Mouse (Mus musculus): ENCODE measurements around the gene Zfp651. TPM values are rescaled to one million over a fixed set of nuclear protein-coding genes. Genes with fewer than 3 reads are reported as not detected.
A peak's percentile ranks its signal among the peaks of the same experiment; 100 is the strongest.

The Zfp651 gene
- polyA plus RNA-seq (2012; ENCODE audit: insufficient read depth, insufficient read length, low replicate concordance, missing spikeins), result not detected in 2 replicates

GRCm38 (mm10) chr9:121759091-121760081 lies at the start of gene Zfp651:
Gene Zfp651, plus strand, starts transcription at chr9:121759330.
- peaks cover 56% of the 10 kb centered on the region for H3K4me1 ChIP-seq (ENCODE audit: control insufficient read depth, insufficient read depth, low read length)
- TF ChIP-seq CTCF (IDR thresholded peaks at IDR 0.05; ENCODE audit: insufficient read depth, low read depth, low read length), result peak; percentile 29; the same call in 1 of the 2 replicates
- TF ChIP-seq POLR2A (IDR thresholded peaks at IDR 0.05; ENCODE audit: insufficient read depth, low read depth, low read length), result 0 out of 2 replicates have a peak, but pooled peaks have one; percentile 41
- peak within 1 kb of the TSS; percentile 95 for H3K4me3 ChIP-seq (ENCODE audit: insufficient read depth, low read depth, low read length)
- WGBS, result under 1% methylated on average over 97 of the region's 97 CpGs
- peak within 1 kb of the TSS; percentile 75 for H3K27ac ChIP-seq (ENCODE audit: insufficient read depth, low read depth, low read length)

GRCm38 (mm10) chr9:121709898-121710583 lies 49.1 kb upstream of the Zfp651 start, which contains the start of gene Ss18l2:
Gene Ss18l2, plus strand, starts transcription at chr9:121710329.
- WGBS, result 5% methylated on average over 37 of the region's 37 CpGs
- peak; percentile 30; the same call in 1 of the 2 replicates for TF ChIP-seq POLR2A (IDR thresholded peaks at IDR 0.05; ENCODE audit: insufficient read depth, low read depth, low read length)
- TF ChIP-seq CTCF (IDR thresholded peaks at IDR 0.05; ENCODE audit: insufficient read depth, low read depth, low read length), result no peak
- H3K4me3 ChIP-seq (ENCODE audit: insufficient read depth, low read depth, low read length), result peak within 1 kb of the TSS; percentile 87
- H3K4me1 ChIP-seq (ENCODE audit: control insufficient read depth, insufficient read depth, low read length), result peaks cover 11% of the 10 kb centered on the region
- peak within 1 kb of the TSS; percentile 48 for H3K27ac ChIP-seq (ENCODE audit: insufficient read depth, low read depth, low read length)

GRCm38 (mm10) chr9:121710584-121710975 lies 48.5 kb upstream of the Zfp651 start:
- peaks cover 5% of the 10 kb centered on the region for H3K4me1 ChIP-seq (ENCODE audit: control insufficient read depth, insufficient read depth, low read length)
- WGBS, result under 1% methylated on average over 18 of the region's 18 CpGs
- peak overlapping the region; percentile 87 for H3K4me3 ChIP-seq (ENCODE audit: insufficient read depth, low read depth, low read length)
- TF ChIP-seq POLR2A (IDR thresholded peaks at IDR 0.05; ENCODE audit: insufficient read depth, low read depth, low read length), result 0 out of 2 replicates have a peak, but pooled peaks have one; percentile 4
- no peak for TF ChIP-seq CTCF (IDR thresholded peaks at IDR 0.05; ENCODE audit: insufficient read depth, low read depth, low read length)
- peak overlapping the region; percentile 48 for H3K27ac ChIP-seq (ENCODE audit: insufficient read depth, low read depth, low read length)

DNA sequence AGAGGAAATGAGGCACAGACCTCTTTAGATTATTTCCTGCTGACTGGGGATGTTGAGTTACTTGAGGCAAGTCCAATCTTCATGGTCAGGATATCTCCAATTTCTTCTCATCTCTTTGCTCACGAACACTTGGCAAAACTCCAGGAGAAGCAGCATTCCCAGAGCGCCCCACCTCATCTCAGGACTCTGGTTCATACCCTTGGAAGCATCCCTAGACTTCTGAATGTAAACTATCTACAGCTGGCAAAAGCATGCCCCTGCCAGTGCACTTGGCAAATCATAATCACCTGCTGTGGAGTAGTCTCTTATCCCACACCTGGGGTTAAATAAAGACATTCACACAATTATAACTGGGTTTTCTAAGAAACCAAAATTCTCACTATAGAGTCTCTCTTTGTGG lies 42.1 kb upstream of the Zfp651 start:
- no peak for TF ChIP-seq CTCF (IDR thresholded peaks at IDR 0.05; ENCODE audit: insufficient read depth, low read depth, low read length)
- no peak for TF ChIP-seq POLR2A (IDR thresholded peaks at IDR 0.05; ENCODE audit: insufficient read depth, low read depth, low read length)
- 80% methylated on average over 2 of the region's 2 CpGs for WGBS
- H3K27ac ChIP-seq (ENCODE audit: insufficient read depth, low read depth, low read length), result no peak overlapping the region
- H3K4me3 ChIP-seq (ENCODE audit: insufficient read depth, low read depth, low read length), result no peak overlapping the region
- peaks cover 5% of the 10 kb centered on the region; the same call in 1 of the 2 replicates for H3K4me1 ChIP-seq (ENCODE audit: control insufficient read depth, insufficient read depth, low read length)

GRCm38 (mm10) chr9:121718070-121718705 lies 40.9 kb upstream of the Zfp651 start:
- TF ChIP-seq CTCF (IDR thresholded peaks at IDR 0.05; ENCODE audit: insufficient read depth, low read depth, low read length) (no peak), POLR2A (IDR thresholded peaks at IDR 0.05; ENCODE audit: insufficient read depth, low read depth, low read length) (no peak)
- Histone ChIP-seq H3K27ac (ENCODE audit: insufficient read depth, low read depth, low read length) (peak overlapping the region; percentile 92), H3K4me3 (ENCODE audit: insufficient read depth, low read depth, low read length) (peak overlapping the region; percentile 88), H3K4me1 (ENCODE audit: control insufficient read depth, insufficient read depth, low read length) (peaks cover 5% of the 10 kb centered on the region; the same call in 1 of the 2 replicates)
- 66% methylated on average over 15 of the region's 15 CpGs for WGBS

DNA sequence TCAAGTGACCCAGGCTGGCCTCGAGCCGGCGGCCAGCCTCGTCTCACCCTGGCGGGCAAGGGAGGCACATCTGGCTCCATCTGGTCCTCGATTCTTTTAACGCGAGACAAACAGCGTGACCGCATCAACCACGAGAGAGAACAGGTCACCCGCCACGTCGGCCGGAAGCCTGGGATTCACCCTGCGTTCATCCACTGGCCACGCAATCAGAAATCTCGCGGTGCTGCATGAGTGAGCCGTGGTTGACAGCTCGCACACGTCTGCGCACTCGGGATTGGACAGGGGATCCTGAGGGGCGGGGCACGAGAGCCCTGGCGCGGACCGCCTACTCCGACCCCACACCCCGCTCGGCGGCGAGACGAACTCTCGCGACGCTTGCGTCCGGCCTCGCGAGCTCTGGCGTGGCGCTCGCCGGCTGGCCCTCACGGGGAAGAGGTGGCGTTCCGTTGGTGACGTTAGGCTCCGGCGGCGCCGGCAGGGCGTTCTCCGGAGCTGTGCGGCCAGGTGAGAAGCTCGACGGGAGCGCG lies 40.3 kb upstream of the Zfp651 start, which contains the start of gene Nktr:
Gene Nktr, plus strand, starts transcription at position 378 of the 527 bp plus-strand sequence.
- Histone ChIP-seq H3K27ac (ENCODE audit: insufficient read depth, low read depth, low read length) (peak within 1 kb of the TSS; percentile 92), H3K4me1 (ENCODE audit: control insufficient read depth, insufficient read depth, low read length) (peaks cover 5% of the 10 kb centered on the region; the same call in 1 of the 2 replicates), H3K4me3 (ENCODE audit: insufficient read depth, low read depth, low read length) (peak within 1 kb of the TSS; percentile 88)
- under 1% methylated on average over 61 of the region's 61 CpGs for WGBS
- TF ChIP-seq CTCF (IDR thresholded peaks at IDR 0.05; ENCODE audit: insufficient read depth, low read depth, low read length) (0 out of 2 replicates have a peak, but pooled peaks have one; percentile 1), POLR2A (IDR thresholded peaks at IDR 0.05; ENCODE audit: insufficient read depth, low read depth, low read length) (peak; percentile 57; the same call in 1 of the 2 replicates)

GRCm38 (mm10) chr9:121719347-121720331 lies 39.5 kb upstream of the Zfp651 start:
- H3K27ac ChIP-seq (ENCODE audit: insufficient read depth, low read depth, low read length), result no peak overlapping the region
- WGBS, result under 1% methylated on average over 80 of the region's 87 CpGs
- peak overlapping the region; percentile 88 for H3K4me3 ChIP-seq (ENCODE audit: insufficient read depth, low read depth, low read length)
- no peak for TF ChIP-seq POLR2A (IDR thresholded peaks at IDR 0.05; ENCODE audit: insufficient read depth, low read depth, low read length)
- no peak for TF ChIP-seq CTCF (IDR thresholded peaks at IDR 0.05; ENCODE audit: insufficient read depth, low read depth, low read length)
- peaks cover 5% of the 10 kb centered on the region; the same call in 1 of the 2 replicates for H3K4me1 ChIP-seq (ENCODE audit: control insufficient read depth, insufficient read depth, low read length)
